Mouse (Mus musculus): Measurements from ENCODE around the gene Usp10. TPM values are rescaled to one million over a fixed set of nuclear protein-coding genes. Genes with fewer than 3 reads are reported as not detected.

The Usp10 gene
- polyA plus RNA-seq, 1 experiment, result 86.1 TPM

DNA sequence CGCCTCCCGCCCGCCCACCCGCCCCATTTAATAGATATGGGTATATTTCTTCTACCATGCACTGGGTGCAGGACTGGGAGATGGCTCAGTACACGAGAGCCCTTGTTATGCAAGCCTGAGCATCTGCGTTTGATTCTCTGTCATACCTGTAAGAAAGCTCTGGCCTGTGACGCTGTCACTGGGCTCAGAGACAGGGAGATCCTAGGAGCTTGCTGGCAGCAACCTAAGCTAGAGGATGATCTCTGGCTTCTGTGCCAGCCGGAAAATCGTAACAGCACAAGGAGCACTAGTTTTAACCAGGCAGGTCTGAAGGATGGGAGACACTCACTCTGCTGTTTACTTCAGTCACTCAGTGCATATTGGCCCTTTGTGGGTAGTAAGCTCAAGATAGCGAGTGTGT is 33.5 kb downstream of the Usp10 start:
- Histone ChIP-seq H3K4me1 (ENCODE audit: control insufficient read depth, insufficient read depth, insufficient read length, low read length) (peaks cover 7% of the 10 kb centered on the region; the same call in 1 of the 2 replicates), H3K27me3 (ENCODE audit: control insufficient read depth, insufficient read depth, low read length) (no peaks in the 10 kb centered on the region), H3K27ac (ENCODE audit: insufficient read depth, low read depth, low read length) (no peak overlapping the region), H3K36me3 (ENCODE audit: control insufficient read depth, insufficient read depth, low read length) (peaks cover 38% of the 10 kb centered on the region), H3K4me3 (ENCODE audit: low read depth, low read length) (no peak overlapping the region)
- 62% methylated on average over 10 of the region's 10 CpGs for whole genome bisulfite sequencing
- TF ChIP-seq CTCF (IDR thresholded peaks at IDR 0.05; ENCODE audit: extremely low read depth, insufficient read length, insufficient replicate concordance, low read depth, low read length) (no peak), POLR2A (IDR thresholded peaks at IDR 0.05; ENCODE audit: low read depth, low read length) (no peak)

DNA sequence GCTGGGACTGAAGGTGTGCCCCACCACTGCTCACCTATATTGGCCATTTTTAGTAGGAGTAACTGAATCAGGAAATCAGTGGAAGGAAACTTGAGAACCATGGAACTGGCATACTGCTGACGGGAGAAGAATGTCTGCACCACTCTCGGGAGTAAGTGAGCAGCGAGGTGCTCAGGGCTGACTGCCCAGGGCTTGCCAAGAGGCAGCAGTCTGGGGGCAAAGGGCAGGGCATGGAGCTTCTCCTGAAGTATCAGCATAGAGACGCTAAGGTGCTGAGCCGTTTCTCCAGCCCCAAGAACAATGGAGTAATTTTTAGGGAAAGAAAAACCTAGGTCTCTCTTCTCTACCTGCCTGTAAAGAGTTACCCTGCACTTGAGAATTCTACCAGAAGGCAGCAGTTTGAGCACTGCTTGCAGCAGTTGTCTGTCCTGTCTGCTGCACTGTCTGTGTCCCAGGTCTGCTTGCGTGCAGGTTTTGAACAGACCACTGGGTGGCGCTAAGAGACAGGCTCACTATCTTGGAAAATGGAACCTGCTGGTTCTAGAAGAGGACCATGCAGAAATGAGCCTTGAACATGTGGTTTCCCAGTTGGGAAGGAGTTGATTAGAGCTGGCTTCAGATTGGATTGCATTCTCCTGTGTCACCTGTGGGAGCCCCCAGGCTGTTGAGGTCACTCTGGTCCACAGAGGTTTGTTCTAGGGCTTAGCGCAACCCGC is 34.1 kb downstream of the Usp10 start:
- Histone ChIP-seq H3K4me3 (ENCODE audit: low read depth, low read length) (no peak overlapping the region), H3K27ac (ENCODE audit: insufficient read depth, low read depth, low read length) (no peak overlapping the region), H3K27me3 (ENCODE audit: control insufficient read depth, insufficient read depth, low read length) (no peaks in the 10 kb centered on the region), H3K36me3 (ENCODE audit: control insufficient read depth, insufficient read depth, low read length) (peaks cover 40% of the 10 kb centered on the region), H3K4me1 (ENCODE audit: control insufficient read depth, insufficient read depth, insufficient read length, low read length) (peaks cover 7% of the 10 kb centered on the region; the same call in 1 of the 2 replicates)
- TF ChIP-seq POLR2A (IDR thresholded peaks at IDR 0.05; ENCODE audit: low read depth, low read length) (no peak), CTCF (IDR thresholded peaks at IDR 0.05; ENCODE audit: extremely low read depth, insufficient read length, insufficient replicate concordance, low read depth, low read length) (peak; percentile 84; the same call in 1 of the 2 replicates)
- WGBS, result 40% methylated on average over 9 of the region's 9 CpGs

- WGBS, result 78% methylated on average over 8 of the region's 8 CpGs
- H3K4me1 ChIP-seq (ENCODE audit: control insufficient read depth, insufficient read depth, insufficient read length, low read length), result peaks cover 7% of the 10 kb centered on the region; the same call in 1 of the 2 replicates
- no peaks in the 10 kb centered on the region for H3K27me3 ChIP-seq (ENCODE audit: control insufficient read depth, insufficient read depth, low read length)
- no peak overlapping the region for H3K4me3 ChIP-seq (ENCODE audit: low read depth, low read length)
- no peak for TF ChIP-seq CTCF (IDR thresholded peaks at IDR 0.05; ENCODE audit: extremely low read depth, insufficient read length, insufficient replicate concordance, low read depth, low read length)
- TF ChIP-seq POLR2A (IDR thresholded peaks at IDR 0.05; ENCODE audit: low read depth, low read length), result no peak
- H3K36me3 ChIP-seq (ENCODE audit: control insufficient read depth, insufficient read depth, low read length), result peaks cover 50% of the 10 kb centered on the region
- H3K27ac ChIP-seq (ENCODE audit: insufficient read depth, low read depth, low read length), result no peak overlapping the region
Observed at GRCm38 (mm10) chr8:119946326-119946865, 36.2 kb downstream of the Usp10 start.

- TF ChIP-seq POLR2A (IDR thresholded peaks at IDR 0.05; ENCODE audit: low read depth, low read length), result no peak
- no peak for TF ChIP-seq CTCF (IDR thresholded peaks at IDR 0.05; ENCODE audit: extremely low read depth, insufficient read length, insufficient replicate concordance, low read depth, low read length)
- Histone ChIP-seq H3K27me3 (ENCODE audit: control insufficient read depth, insufficient read depth, low read length) (no peaks in the 10 kb centered on the region), H3K36me3 (ENCODE audit: control insufficient read depth, insufficient read depth, low read length) (peaks cover 51% of the 10 kb centered on the region), H3K4me1 (ENCODE audit: control insufficient read depth, insufficient read depth, insufficient read length, low read length) (peaks cover 5% of the 10 kb centered on the region; the same call in 1 of the 2 replicates), H3K27ac (ENCODE audit: insufficient read depth, low read depth, low read length) (no peak overlapping the region), H3K4me3 (ENCODE audit: low read depth, low read length) (no peak overlapping the region)
- WGBS, result 82% methylated on average over 19 of the region's 19 CpGs
Observed at GRCm38 (mm10) chr8:119947653-119948052, 37.5 kb downstream of the Usp10 start.

GRCm38 (mm10) chr8:119948340-119948739 is 38.2 kb downstream of the Usp10 start:
- WGBS, result 87% methylated on average over 15 of the region's 15 CpGs
- no peaks in the 10 kb centered on the region for H3K27me3 ChIP-seq (ENCODE audit: control insufficient read depth, insufficient read depth, low read length)
- peaks cover 57% of the 10 kb centered on the region for H3K36me3 ChIP-seq (ENCODE audit: control insufficient read depth, insufficient read depth, low read length)

DNA sequence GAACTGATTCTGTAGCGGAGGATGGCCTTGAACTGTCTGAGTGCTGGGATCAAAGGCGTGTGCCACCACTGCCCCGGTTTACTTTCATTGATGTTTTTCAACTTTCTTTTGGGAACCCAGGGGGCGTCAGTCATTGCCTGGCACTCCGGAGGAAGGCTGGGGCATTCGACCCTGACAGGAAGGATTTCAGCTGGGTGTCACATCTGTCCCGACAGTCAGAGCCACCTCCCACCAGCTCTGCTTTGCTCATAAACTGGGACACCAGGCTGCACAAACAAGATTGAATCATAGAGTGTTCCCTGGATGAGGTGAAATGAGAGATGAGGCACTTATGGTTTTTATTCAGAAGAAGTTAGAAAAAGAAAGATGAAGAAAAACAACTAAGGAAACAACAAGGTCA is 42.1 kb downstream of the Usp10 start:
- Histone ChIP-seq H3K27me3 (ENCODE audit: control insufficient read depth, insufficient read depth, low read length) (no peaks in the 10 kb centered on the region), H3K27ac (ENCODE audit: insufficient read depth, low read depth, low read length) (no peak overlapping the region), H3K4me3 (ENCODE audit: low read depth, low read length) (no peak overlapping the region), H3K4me1 (ENCODE audit: control insufficient read depth, insufficient read depth, insufficient read length, low read length) (no peaks in the 10 kb centered on the region), H3K36me3 (ENCODE audit: control insufficient read depth, insufficient read depth, low read length) (peaks cover 85% of the 10 kb centered on the region)
- TF ChIP-seq POLR2A (IDR thresholded peaks at IDR 0.05; ENCODE audit: low read depth, low read length) (no peak), CTCF (IDR thresholded peaks at IDR 0.05; ENCODE audit: extremely low read depth, insufficient read length, insufficient replicate concordance, low read depth, low read length) (no peak)
- 78% methylated on average over 7 of the region's 7 CpGs for WGBS

More at GRCm38 (mm10) chr8:119948340-119948739, 38.2 kb downstream of the Usp10 start:
- Histone ChIP-seq H3K27ac (ENCODE audit: insufficient read depth, low read depth, low read length) (no peak overlapping the region), H3K4me3 (ENCODE audit: low read depth, low read length) (no peak overlapping the region), H3K4me1 (ENCODE audit: control insufficient read depth, insufficient read depth, insufficient read length, low read length) (peaks cover 5% of the 10 kb centered on the region; the same call in 1 of the 2 replicates)
- TF ChIP-seq POLR2A (IDR thresholded peaks at IDR 0.05; ENCODE audit: low read depth, low read length) (no peak), CTCF (IDR thresholded peaks at IDR 0.05; ENCODE audit: extremely low read depth, insufficient read length, insufficient replicate concordance, low read depth, low read length) (no peak)

DNA sequence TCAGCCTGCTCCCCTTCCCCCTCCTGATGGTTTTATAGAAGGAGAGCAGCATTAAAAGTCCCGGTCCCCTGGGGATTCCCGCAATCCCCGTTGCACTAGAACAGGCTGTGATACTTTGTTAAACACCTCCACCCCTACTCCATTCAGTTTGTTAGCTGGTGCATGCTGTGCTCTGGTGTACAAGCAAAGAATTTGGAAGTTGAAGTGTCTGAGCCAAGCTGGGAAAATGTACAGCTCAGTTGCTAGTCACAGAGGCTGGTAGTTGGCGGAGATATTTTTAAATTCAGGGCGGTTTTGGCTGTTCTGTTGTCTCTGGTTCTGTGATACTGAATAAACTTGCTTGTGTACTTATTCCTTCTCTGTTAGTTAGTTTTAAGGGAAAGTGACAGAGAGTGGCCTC is 42.6 kb downstream of the Usp10 start:
- TF ChIP-seq POLR2A (IDR thresholded peaks at IDR 0.05; ENCODE audit: low read depth, low read length), result no peak
- H3K4me3 ChIP-seq (ENCODE audit: low read depth, low read length), result no peak overlapping the region
- no peaks in the 10 kb centered on the region for H3K27me3 ChIP-seq (ENCODE audit: control insufficient read depth, insufficient read depth, low read length)
- no peak overlapping the region for H3K27ac ChIP-seq (ENCODE audit: insufficient read depth, low read depth, low read length)
- WGBS, result 79% methylated on average over 5 of the region's 5 CpGs
- H3K36me3 ChIP-seq (ENCODE audit: control insufficient read depth, insufficient read depth, low read length), result peaks cover 88% of the 10 kb centered on the region
- H3K4me1 ChIP-seq (ENCODE audit: control insufficient read depth, insufficient read depth, insufficient read length, low read length), result no peaks in the 10 kb centered on the region

Data from small intestine, adult 2 months (tissue).